Comparison of ENCODE assay signal across 8 mouse cellular contexts in genomic region chrX:162761716-162762395, GRCm38 (mm10). TPM values are rescaled to one million over a fixed set of nuclear protein-coding genes. Genes with fewer than 3 reads are reported as not detected.
DNase-seq lines count a peak whose midpoint lies in the region; ATAC-seq lines count a peak whose summit lies in the region.

No protein-coding gene starts in this region.

- peaks cover 21% of the 10 kb centered on the region for H3K27me3 ChIP-seq in forebrain, embryonic 10.5 days (ENCODE audit: poor library complexity, severe bottlenecking)
- H3K27me3 ChIP-seq in limb, embryonic 10.5 days (ENCODE audit: low read depth, poor library complexity, severe bottlenecking): peaks cover 43% of the 10 kb centered on the region
- H3K27me3 ChIP-seq in stomach, embryonic 14.5 days (ENCODE audit: control insufficient read depth, insufficient read depth, low read length): no peaks in the 10 kb centered on the region

- no peaks in the 10 kb centered on the region for H3K9me3 ChIP-seq in forebrain, embryonic 10.5 days
- no peaks in the 10 kb centered on the region for H3K9me3 ChIP-seq in limb, embryonic 10.5 days (replicated peaks)
- no peaks in the 10 kb centered on the region for H3K9me3 ChIP-seq in stomach, embryonic 14.5 days (ENCODE audit: control insufficient read depth, low read depth, low read length)

- 0 out of 2 replicates have a peak overlapping the region, but pooled peaks have one; percentile 85 for H3K9ac ChIP-seq in stomach, embryonic 14.5 days (replicated peaks; ENCODE audit: low read depth, low read length)

- no peak for ATAC-seq in stomach, embryonic 14.5 days (ENCODE audit: insufficient number of reproducible peaks, insufficient read depth, low FRiP score, low read depth)

- WGBS in forebrain, embryonic 10.5 days: 68% methylated on average over 9 of the region's 9 CpGs
- WGBS in limb, embryonic 10.5 days: 56% methylated on average over 9 of the region's 9 CpGs
- WGBS in stomach, embryonic 14.5 days: 37% methylated on average over 9 of the region's 9 CpGs

- peaks cover 10% of the 10 kb centered on the region for H3K4me1 ChIP-seq in forebrain, embryonic 10.5 days
- H3K4me1 ChIP-seq in limb, embryonic 10.5 days: no peaks in the 10 kb centered on the region; the same call in none of the 2 replicates
- H3K4me1 ChIP-seq in stomach, embryonic 14.5 days (ENCODE audit: control insufficient read depth, insufficient read depth, low read length): no peaks in the 10 kb centered on the region

- DNase-seq in 3T3-L1 (ENCODE audit: low read depth, low spot score) (peak; percentile 36), A20 (ENCODE audit: low read depth, low spot score) (peak; percentile 46)
- no peak for DNase-seq in forebrain, embryonic 10.5 days (ENCODE audit: extremely low spot score, low spot score)
- DNase-seq in limb, embryonic 10.5 days (ENCODE audit: low spot score): no peak
- no peak for DNase-seq in retina, postnatal 1 day
- DNase-seq in embryo, embryonic 10 days (ENCODE audit: low spot score): no peak
- DNase-seq in spleen, postnatal 10 days (ENCODE audit: low spot score in 2 of 2): no peak

- peaks cover 38% of the 10 kb centered on the region for H3K36me3 ChIP-seq in forebrain, embryonic 10.5 days (replicated peaks)
- peaks cover 36% of the 10 kb centered on the region for H3K36me3 ChIP-seq in limb, embryonic 10.5 days
- peaks cover 11% of the 10 kb centered on the region; the same call in 1 of the 2 replicates for H3K36me3 ChIP-seq in stomach, embryonic 14.5 days (ENCODE audit: control insufficient read depth, insufficient read depth, low read length)

- peak overlapping the region; percentile 44 for H3K4me2 ChIP-seq in stomach, embryonic 14.5 days (replicated peaks; ENCODE audit: low read depth, low read length)

- no peak overlapping the region for H3K27ac ChIP-seq in forebrain, embryonic 10.5 days
- no peak overlapping the region for H3K27ac ChIP-seq in limb, embryonic 10.5 days
- no peak overlapping the region for H3K27ac ChIP-seq in stomach, embryonic 14.5 days (ENCODE audit: low read length)

- H3K4me3 ChIP-seq in forebrain, embryonic 10.5 days: peak overlapping the region; percentile 72
- H3K4me3 ChIP-seq in limb, embryonic 10.5 days: peak overlapping the region; percentile 75
- peak overlapping the region; percentile 61 for H3K4me3 ChIP-seq in stomach, embryonic 14.5 days (ENCODE audit: low read depth, low read length)

RNA-seq across cellular contexts. Expression of gene Rbbp7, which starts 1.7 kb away (rescaled TPM):
- polyA plus RNA-seq in forebrain, embryonic 10.5 days (2016; fragmentation: Nextera tagmentation; extraction: Ambion mirVana): 416 and 428 TPM in 2 replicates
- polyA plus RNA-seq in limb, embryonic 10.5 days (2016; fragmentation: Nextera tagmentation; extraction: Ambion mirVana): 417 and 443 TPM in 2 replicates
- 548 and 610 TPM in 2 replicates for polyA plus RNA-seq in stomach, embryonic 14.5 days (2014; fragmentation: Nextera tagmentation; extraction: Ambion mirVana)

Comparison
In these comparisons a context has a peak if more than half of its experiments do, and no peak if none do; other contexts are left out.
1. DNase-seq: peak in 3T3-L1 (single experiment) and A20 (single experiment); none in forebrain, embryonic 10.5 days (single experiment), limb, embryonic 10.5 days (single experiment), retina, postnatal 1 day (single experiment), embryo, embryonic 10 days (single experiment) and spleen, postnatal 10 days (0 of 2).
2. Peak in every context shown above with its lines, with median percentiles within 50 percentile points of each other: H3K4me3 ChIP-seq.